Mouse (Mus musculus) heart, postnatal 10 days (tissue): ENCODE results near the gene Dcst2. TPM values are rescaled to one million over a fixed set of nuclear protein-coding genes. Genes with fewer than 3 reads are reported as not detected.

Experiments
- DNase-seq, 2 experiments: peaks; one replicate each; pipeline ENCODE4 v3.0.0; 2021
- intact Hi-C: fragments of 180-260 bp; cut with DNase I; formaldehyde crosslinking; loops from one replicate; pipeline ENCODE4 v1.15.1; 2025
- total RNA-seq, 2 experiments: library from RNA; stranded (reverse); gene quantifications; 2 replicates each; pipeline ENCODE4 v1.2.3; 2021

Gene Dcst2
- total RNA-seq, 2 experiments from 2014 or later: 0.26 TPM; not detected in 1

DNA sequence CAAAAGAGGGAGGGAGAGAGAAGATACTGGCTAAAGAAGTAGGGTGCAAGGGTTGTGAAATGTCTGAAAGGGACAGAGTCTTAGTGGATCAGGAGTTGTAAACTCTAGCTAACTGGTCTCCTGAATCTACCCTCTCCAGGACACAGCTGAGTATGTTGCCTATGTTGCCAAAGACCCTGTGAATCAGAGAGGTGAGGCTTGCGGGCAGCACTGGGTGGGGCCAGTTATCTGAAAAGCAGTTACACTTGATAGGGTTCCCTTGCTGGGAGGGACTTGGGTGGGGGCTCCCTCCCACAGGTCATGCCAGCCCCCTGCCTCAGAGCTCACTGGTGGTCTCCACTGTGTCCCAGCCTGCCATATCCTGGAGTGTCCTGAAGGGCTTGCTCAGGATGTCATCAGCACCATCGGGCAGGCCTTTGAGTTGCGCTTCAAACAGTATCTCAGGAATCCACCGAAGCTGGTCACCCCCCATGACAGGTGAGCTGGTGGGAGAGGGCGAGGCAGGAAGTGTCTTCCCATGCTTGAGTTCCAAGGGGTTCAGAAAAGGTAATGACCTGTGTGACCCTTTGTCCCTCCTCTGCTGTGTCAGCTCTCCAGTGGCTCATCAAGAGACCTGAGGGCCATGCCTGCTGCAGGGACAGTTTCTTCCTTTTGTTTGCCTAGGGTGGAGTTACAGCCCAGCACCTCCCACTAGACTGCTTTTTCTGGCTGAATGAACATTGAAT lies 62.8 kb downstream of the Dcst2 start:
- intact Hi-C loops: no loop called here
- no peak for DNase-seq

DNA sequence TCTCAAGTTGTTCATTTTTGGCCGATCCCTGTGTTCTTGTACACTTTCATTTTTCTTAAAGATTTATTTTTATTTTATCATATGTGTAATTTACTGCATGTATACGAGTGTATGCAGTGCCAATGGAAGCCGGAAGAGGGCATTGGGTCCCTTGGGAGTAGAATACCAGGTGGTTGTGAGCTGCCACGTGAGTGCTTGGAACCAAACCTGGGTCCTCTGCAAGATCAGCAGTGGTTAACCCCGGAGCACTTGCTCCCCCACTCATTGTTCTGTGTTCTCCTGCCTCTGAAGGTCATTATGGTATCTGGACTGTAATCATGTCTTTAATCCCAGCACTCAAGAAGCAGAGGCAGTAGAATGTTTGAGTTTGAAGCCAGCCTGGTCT lies 63.4 kb downstream of the Dcst2 start:
- intact Hi-C loops: no loop called here
- no peak for DNase-seq

DNA sequence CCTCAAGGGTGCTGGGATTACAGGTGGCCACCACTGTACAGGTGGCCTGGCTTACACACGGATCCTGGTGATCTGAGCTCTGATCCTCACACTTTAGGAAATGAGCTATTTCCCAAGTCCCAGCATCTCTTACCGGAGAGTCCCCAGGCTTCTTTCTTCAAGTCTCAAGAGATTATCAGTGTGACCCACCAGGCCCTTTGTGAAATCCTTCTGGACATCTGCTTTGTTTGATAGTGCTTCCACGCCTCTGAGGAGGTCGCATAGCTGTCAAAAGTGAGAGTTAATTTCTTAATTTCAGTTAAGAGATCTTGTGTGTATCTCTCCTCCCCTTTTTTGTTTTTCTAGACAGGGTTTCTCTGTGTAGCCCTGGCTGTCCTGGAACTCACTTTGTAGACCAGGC lies 64.1 kb downstream of the Dcst2 start:
- no peak for DNase-seq
- intact Hi-C loops: no loop called here

Other genes with a start within 250 kb of the Dcst2 start
- not detected for gene Pklr, start 225.8 kb upstream of the Dcst2 start, total RNA-seq
- gene Hcn3, start 201.8 kb upstream of the Dcst2 start, total RNA-seq: under 1 TPM; 0.19 to 0.60 TPM
- 10 to 100 TPM; 26.6 to 26.7 TPM for gene Clk2, start 197.2 kb upstream of the Dcst2 start, total RNA-seq
- 10 to 100 TPM; 49.4 to 49.6 TPM for gene Scamp3, start 184.5 kb upstream of the Dcst2 start, total RNA-seq
- 1 to 10 TPM; 7.9 to 8.3 TPM for gene Fam189b, start 178.8 kb upstream of the Dcst2 start, total RNA-seq
- gene Gba, start 159.0 kb upstream of the Dcst2 start, total RNA-seq: 10 to 100 TPM; 24.2 to 24.7 TPM
- gene Thbs3, start 146.8 kb upstream of the Dcst2 start, total RNA-seq: 10 to 100 TPM; 20.4 to 21.8 TPM
- gene Mtx1, start 134.9 kb upstream of the Dcst2 start, total RNA-seq: 10 to 100 TPM; 73.7 to 77.2 TPM
- under 1 TPM; 0.20 to 0.34 TPM for gene Muc1, start 132.9 kb upstream of the Dcst2 start, total RNA-seq
- gene Krtcap2, start 116.0 kb upstream of the Dcst2 start, total RNA-seq: 10 to 100 TPM; 84.4 to 88.0 TPM
- gene Trim46, start 115.7 kb upstream of the Dcst2 start, total RNA-seq: 1 to 10 TPM in 1 of 2 experiments, under 1 TPM in 1; 0.77 to 1.1 TPM
- gene Dpm3, start 102.6 kb upstream of the Dcst2 start, total RNA-seq: 10 to 100 TPM; 60.2 to 64.2 TPM
- 10 to 100 TPM; 29.3 to 31.3 TPM for gene Slc50a1, start 91.4 kb upstream of the Dcst2 start, total RNA-seq
- gene Efna1, start 80.8 kb upstream of the Dcst2 start, total RNA-seq: 10 to 100 TPM; 48.8 to 57.5 TPM
- gene Efna3, start 39.0 kb upstream of the Dcst2 start, total RNA-seq: under 1 TPM in 1 of 2 experiments, not detected in 1; 0.17 TPM
- gene Efna4, start 23.9 kb upstream of the Dcst2 start, total RNA-seq: 1 to 10 TPM; 1.9 to 2.2 TPM
- 100 to 1,000 TPM; 101 to 118 TPM for gene Adam15, start 12.0 kb upstream of the Dcst2 start, total RNA-seq
- gene Dcst1, start 3.3 kb downstream of the Dcst2 start, total RNA-seq: under 1 TPM; 0.43 to 0.57 TPM
- gene Zbtb7b, start 32.8 kb downstream of the Dcst2 start, total RNA-seq: 10 to 100 TPM; 20.2 to 25.6 TPM
- under 1 TPM in 1 of 2 experiments, not detected in 1; 0.64 TPM for gene Lenep, start 40.8 kb downstream of the Dcst2 start, total RNA-seq
- 10 to 100 TPM; 44.4 TPM for gene Flad1, start 49.9 kb downstream of the Dcst2 start, total RNA-seq
- 10 to 100 TPM; 26.6 to 26.9 TPM for gene Cks1b, start 56.4 kb downstream of the Dcst2 start, total RNA-seq
- 10 to 100 TPM; 59.1 to 62.1 TPM for gene Shc1, start 56.5 kb downstream of the Dcst2 start, total RNA-seq
- 10 to 100 TPM; 16.8 to 22.3 TPM for gene Pygo2, start 68.2 kb downstream of the Dcst2 start, total RNA-seq
- gene Pbxip1, start 74.7 kb downstream of the Dcst2 start, total RNA-seq: 10 to 100 TPM; 66.5 to 66.8 TPM
- 10 to 100 TPM in 1 of 2 experiments, 1 to 10 TPM in 1; 8.9 to 12.1 TPM for gene Pmvk, start 92.6 kb downstream of the Dcst2 start, total RNA-seq
- 1 to 10 TPM; 7.4 to 8.8 TPM for gene Kcnn3, start 158.2 kb downstream of the Dcst2 start, total RNA-seq